Mouse (Mus musculus) spleen, postnatal 4 days (tissue): ENCODE data around the gene H2al1h.
"Not testable (repeated sequence)": the region's sequence is repeated elsewhere in the genome, so short reads cannot be mapped to it uniquely, and the experiment has no call there.

Experiments
- DNase-seq, 2 experiments: peaks; one replicate each; pipeline ENCODE4 v3.0.0; 2022; ENCODE audit warnings: low spot score in 2 of 2

H2al1h gene

GRCm38 (mm10) chrX:11321192-11321591 lies at the start of gene H2al1h:
H2al1h (plus strand) TSS chrX:11321492.
- not testable (repeated sequence) for DNase-seq

DNA sequence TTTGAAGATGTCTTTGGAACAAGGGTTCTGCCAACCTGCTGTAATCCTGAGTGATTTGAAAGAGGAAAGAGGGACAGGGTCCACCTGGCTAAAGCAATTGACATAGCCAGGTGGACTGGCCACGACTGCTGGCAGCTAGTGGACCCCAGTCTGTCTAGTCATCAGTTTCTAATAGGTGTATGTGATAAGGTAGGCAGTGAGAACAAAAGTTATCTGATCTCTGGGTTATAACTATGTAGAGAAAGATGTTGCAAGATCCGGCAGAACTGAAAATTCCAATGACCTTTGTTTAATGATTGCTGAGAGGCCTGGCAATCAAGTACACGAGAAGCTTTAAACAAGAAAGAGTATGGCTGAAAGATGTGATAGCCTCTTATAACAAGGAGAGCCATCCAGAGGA lies 48.1 kb upstream of the H2al1h start:
- DNase-seq = no peak

DNA sequence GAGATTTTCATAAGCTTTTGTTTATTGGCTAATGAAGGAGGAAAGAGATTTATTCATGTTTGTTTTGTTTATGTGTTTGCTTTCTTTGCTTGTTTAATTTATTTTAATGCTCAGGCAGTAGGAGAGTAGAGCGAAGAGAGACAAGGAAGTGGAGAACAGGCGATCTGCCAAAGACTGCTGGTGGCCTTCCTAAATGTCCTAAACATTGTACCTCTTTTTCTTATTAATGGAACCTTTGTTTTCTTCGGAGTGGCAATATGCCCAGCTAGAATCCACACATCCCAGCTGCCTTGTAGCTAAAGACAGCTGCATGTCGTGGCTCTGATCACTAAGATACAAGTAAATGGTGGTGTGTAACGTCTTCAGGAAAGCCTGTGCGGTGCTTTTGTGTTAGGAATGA lies 44.2 kb upstream of the H2al1h start:
- no peak for DNase-seq

- no peak for DNase-seq
Measured at GRCm38 (mm10) chrX:11280741-11281140, 40.6 kb upstream of the H2al1h start.

DNA sequence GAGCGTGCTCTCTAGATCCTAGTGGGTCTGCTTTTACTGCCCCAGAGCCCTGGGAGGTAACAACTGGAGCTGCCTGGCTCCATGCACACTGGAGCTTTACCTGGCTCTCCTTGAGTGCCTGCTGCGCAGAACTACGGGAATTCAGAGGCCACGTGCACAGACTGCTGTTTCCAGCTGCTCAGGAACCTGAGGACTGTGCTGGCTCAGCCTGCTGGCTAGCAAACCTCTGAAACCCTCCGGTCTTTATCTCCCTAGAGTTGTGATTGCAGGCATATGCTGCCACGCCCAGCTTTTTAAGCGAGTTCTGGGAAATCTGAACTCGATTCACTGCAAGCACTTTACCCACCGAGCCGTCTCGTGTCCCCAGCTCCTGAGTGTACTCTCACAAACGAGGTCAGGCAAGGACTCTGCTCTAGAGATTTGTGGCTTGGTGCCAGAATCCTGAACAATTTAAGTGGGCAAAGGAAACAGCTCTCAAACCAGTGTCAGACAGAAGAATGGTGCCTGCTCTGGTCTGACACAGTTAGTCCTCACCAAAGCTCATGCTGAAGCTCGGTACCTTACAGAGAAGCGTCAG lies 32.9 kb upstream of the H2al1h start:
- no peak for DNase-seq

GRCm38 (mm10) chrX:11289244-11289643 lies 32.0 kb upstream of the H2al1h start:
- no peak for DNase-seq

GRCm38 (mm10) chrX:11298957-11299356 lies 22.3 kb upstream of the H2al1h start, which contains the start of gene H2al1a:
H2al1a (plus strand) TSS chrX:11299257.
- DNase-seq = not testable (repeated sequence)

DNA sequence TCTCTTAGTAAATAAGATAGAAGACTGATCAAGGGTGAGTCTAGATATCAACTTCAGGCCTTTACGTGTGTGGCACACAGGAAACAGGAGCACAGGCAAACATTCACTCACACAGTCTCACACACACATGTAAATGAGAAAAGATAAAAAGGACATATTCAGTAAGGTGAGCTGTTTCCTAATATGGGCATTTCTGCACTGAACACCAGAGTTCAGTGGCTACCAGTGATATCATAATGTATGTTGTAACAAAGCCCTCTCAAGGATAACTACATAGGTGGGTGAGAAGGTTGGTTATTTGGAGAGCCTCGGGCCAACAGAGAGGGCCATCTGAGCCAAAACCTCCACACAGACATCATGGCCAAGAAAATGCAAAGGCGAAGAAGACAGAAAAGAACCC lies 19.2 kb upstream of the H2al1h start, which contains the start of gene H2al1b:
Gene H2al1b (plus strand): TSS at position 301 of the 400 bp plus-strand sequence.
- not testable (repeated sequence) for DNase-seq

- not testable (repeated sequence) for DNase-seq
Measured at GRCm38 (mm10) chrX:11305355-11305754, 15.9 kb upstream of the H2al1h start, which contains the start of gene H2al1c. H2al1c (plus strand) TSS chrX:11305655.

GRCm38 (mm10) chrX:11308524-11308923 lies 12.8 kb upstream of the H2al1h start, which contains the start of gene H2al1d:
H2al1d (plus strand) TSS chrX:11308824.
- DNase-seq = not testable (repeated sequence)

DNA sequence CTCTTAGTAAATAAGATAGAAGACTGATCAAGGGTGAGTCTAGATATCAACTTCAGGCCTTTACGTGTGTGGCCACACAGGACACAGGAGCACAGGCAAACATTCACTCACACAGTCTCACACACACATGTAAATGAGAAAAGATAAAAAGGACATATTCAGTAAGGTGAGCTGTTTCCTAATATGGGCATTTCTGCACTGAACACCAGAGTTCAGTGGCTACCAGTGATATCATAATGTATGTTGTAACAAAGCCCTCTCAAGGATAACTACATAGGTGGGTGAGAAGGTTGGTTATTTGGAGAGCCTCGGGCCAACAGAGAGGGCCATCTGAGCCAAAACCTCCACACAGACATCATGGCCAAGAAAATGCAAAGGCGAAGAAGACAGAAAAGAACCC lies 9.7 kb upstream of the H2al1h start, which contains the start of gene H2al1e:
Gene H2al1e (plus strand): TSS at position 301 of the 400 bp plus-strand sequence.
- not testable (repeated sequence) for DNase-seq

GRCm38 (mm10) chrX:11314858-11315257 lies 6.4 kb upstream of the H2al1h start, which contains the start of gene H2al1f:
H2al1f (plus strand) TSS chrX:11315158.
- not testable (repeated sequence) for DNase-seq

GRCm38 (mm10) chrX:11317956-11318355 lies 3.3 kb upstream of the H2al1h start, which contains the start of gene H2al1g:
H2al1g (plus strand) TSS chrX:11318256.
- not testable (repeated sequence) for DNase-seq

GRCm38 (mm10) chrX:11324359-11324758 lies 3.1 kb downstream of the H2al1h start, which contains the start of gene H2al1i:
H2al1i (plus strand) TSS chrX:11324659.
- DNase-seq = not testable (repeated sequence)

DNA sequence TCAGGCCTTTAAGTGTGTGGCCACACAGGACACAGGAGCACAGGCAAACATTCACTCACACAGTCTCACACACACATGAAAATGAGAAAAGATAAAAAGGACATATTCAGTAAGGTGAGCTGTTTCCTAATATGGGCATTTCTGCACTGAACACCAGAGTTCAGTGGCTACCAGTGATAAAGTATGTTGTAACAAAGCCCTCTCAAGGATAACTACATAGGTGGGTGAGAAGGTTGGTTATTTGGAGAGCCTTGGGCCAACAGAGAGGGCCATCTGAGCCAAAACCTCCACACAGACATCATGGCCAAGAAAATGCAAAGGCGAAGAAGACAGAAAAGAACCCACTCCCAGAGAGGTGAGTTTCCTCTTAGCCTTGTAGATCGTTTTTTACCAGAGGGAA lies 6.2 kb downstream of the H2al1h start, which contains the start of gene H2al1j:
Gene H2al1j (plus strand): TSS at position 301 of the 400 bp plus-strand sequence.
- DNase-seq = not testable (repeated sequence)

GRCm38 (mm10) chrX:11345762-11346161 lies 24.5 kb downstream of the H2al1h start:
- no peak for DNase-seq

- DNase-seq = no peak
Measured at GRCm38 (mm10) chrX:11346756-11347155, 25.5 kb downstream of the H2al1h start.

DNA sequence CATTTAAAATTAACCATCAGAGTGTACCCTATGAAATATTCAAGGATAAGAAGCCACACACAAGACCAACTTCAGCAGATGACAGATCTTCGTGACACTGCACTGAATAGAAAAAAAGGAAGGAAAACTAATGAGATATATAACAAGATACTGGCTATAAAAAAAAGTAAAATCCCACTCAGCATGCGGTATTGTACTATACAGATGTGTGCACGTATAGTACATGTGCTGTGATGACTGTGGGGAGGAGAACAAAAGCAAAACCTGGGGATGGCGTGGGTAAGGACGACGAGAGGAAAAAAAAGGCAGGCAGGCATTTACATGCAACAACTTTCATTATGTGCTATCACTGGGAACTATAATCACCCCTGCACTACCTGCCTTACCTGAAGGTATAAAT lies 39.5 kb downstream of the H2al1h start:
- no peak for DNase-seq

DNA sequence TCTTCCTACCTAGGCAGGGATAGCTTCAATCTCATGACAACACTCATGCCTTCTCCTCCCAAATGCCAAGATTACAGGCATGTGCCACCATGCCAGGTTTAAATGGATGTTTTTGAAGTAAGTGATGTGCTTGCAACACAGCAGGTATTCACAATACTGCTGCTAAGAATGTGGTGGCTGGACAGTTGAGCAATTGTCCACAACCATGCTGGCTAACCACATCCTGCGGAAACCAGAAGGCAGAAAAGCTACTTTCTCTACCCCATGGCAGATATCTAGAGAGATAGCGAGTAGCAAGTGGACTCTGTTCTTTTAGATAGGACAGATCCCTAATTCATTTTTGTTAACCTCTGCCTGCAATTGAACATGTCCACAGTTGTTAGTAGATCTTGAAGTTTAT lies 40.0 kb downstream of the H2al1h start:
- no peak for DNase-seq

DNA sequence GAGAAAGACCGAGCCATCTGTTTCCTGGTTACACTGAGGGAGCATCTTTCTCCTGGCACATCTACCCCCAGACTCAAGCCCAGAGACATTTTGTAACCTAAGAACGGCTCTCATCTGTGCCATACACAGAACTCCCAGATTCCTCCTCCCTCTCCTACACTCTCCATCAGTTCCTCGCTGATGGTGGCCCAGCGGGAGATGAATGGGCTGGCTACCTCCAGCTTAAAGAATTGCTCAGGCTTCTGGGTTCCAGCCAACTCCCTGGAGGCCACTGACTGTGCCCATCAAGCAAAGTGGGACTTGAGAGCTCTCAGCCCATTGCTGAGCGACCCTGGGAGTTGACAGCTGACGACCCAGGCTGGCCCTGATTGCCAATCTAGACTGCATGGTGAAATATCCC lies 42.6 kb downstream of the H2al1h start:
- no peak for DNase-seq

DNA sequence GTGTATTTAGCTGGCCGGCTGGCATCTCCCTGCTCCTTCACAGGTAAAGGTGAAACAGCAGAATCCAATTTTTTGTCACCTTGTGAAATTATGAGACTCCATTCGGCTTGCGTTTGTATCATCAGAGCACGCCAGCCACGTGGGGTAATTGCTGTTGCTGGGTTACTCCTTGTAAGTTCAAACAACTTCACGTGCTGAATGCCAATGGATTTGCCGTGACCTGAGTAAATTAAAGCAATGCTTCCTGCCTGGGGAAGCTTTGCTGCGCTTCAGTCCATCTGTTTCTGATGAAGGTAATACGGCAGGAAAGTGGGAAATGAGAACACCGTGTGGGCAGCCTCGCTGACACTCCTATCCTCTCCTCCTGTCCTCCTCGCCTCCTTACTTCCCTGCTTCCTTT lies 43.9 kb downstream of the H2al1h start:
- DNase-seq = no peak
